Mouse (Mus musculus) thymus, adult 2 months (tissue): ENCODE data around the gene Tnpo1. TPM values are rescaled to one million over a fixed set of nuclear protein-coding genes. Genes with fewer than 3 reads are reported as not detected.
"Not testable (repeated sequence)": the region's sequence is repeated elsewhere in the genome, so short reads cannot be mapped to it uniquely, and the experiment has no call there.

Source experiments
- DNase-seq: peaks from one replicate; pipeline ENCODE4 v3.0.0; 2021
- H3K27ac ChIP-seq: fragments of 200-500 bp; 2 replicates; pipeline ENCODE4 v1.5.1; 2012; ENCODE audit warnings: low read length, control low read depth; ENCODE audit not compliant: control insufficient read depth, insufficient read depth
- H3K27me3 ChIP-seq: fragments of 200-500 bp; 2 replicates; pipeline ENCODE4 v1.6.1; 2012; ENCODE audit warnings: mild to moderate bottlenecking, low read length, moderate library complexity, mixed read lengths; ENCODE audit not compliant: control insufficient read depth, insufficient read depth
- H3K36me3 ChIP-seq: fragments of 200-500 bp; 2 replicates; pipeline ENCODE4 v1.6.1; 2012; ENCODE audit warnings: mild to moderate bottlenecking, low read length, moderate library complexity; ENCODE audit not compliant: control insufficient read depth, insufficient read depth
- H3K4me1 ChIP-seq: fragments of 200-500 bp; replicated peaks from 2 replicates; pipeline ENCODE4 v1.6.1; 2012; ENCODE audit warnings: low read length; ENCODE audit not compliant: control insufficient read depth, insufficient read depth
- H3K4me3 ChIP-seq: fragments of 200-500 bp; 2 replicates; pipeline ENCODE4 v1.5.1; 2012; ENCODE audit warnings: mild to moderate bottlenecking, low read length, control low read depth, moderate library complexity; ENCODE audit not compliant: control insufficient read depth, insufficient read depth
- CTCF ChIP-seq: fragments of 200-500 bp; IDR thresholded peaks from 2 replicates; pipeline ENCODE4 v1.5.1; 2012; ENCODE audit warnings: mild to moderate bottlenecking, control low read depth, low read length, moderate library complexity, borderline replicate concordance; ENCODE audit not compliant: control insufficient read depth, poor library complexity, insufficient read depth; ENCODE audit errors: extremely low read depth
- POLR2A ChIP-seq: fragments of 200-500 bp; IDR thresholded peaks from 2 replicates; pipeline ENCODE4 v1.6.1; 2012; ENCODE audit warnings: mild to moderate bottlenecking, low read length, control low read depth, moderate library complexity; ENCODE audit not compliant: control insufficient read depth, poor library complexity, insufficient read depth; ENCODE audit errors: extremely low read depth
- WGBS: fragments of 180-500 bp; shearing (Covaris S2); methylation state at CpG from one replicate; pipeline ENCODE4 v1.1.7; 2018; 5-methylcytosine and 5-hydroxymethylcytosine counted together
- polyA plus RNA-seq: library from polyadenylated mRNA; depleted of rRNA; stranded (reverse); fragments of >200 nt; gene quantifications from 2 replicates; pipeline ENCODE4 v1.2.3, GENCODE M21; 2012

Gene Tnpo1
- polyA plus RNA-seq, 1 experiment: 35.9 TPM

- no peak for DNase-seq
- Histone ChIP-seq H3K27ac (no peak overlapping the region), H3K4me1 (no peaks in the 10 kb centered on the region; the same call in 1 of the 2 replicates), H3K4me3 (no peak overlapping the region), H3K36me3 (no peaks in the 10 kb centered on the region), H3K27me3 (no peaks in the 10 kb centered on the region)
- 88% methylated on average over 4 of the region's 4 CpGs for WGBS
- TF ChIP-seq POLR2A (no peak), CTCF (no peak)
Measured at GRCm38 (mm10) chr13:98817766-98818165, 108.4 kb downstream of the Tnpo1 start.

DNA sequence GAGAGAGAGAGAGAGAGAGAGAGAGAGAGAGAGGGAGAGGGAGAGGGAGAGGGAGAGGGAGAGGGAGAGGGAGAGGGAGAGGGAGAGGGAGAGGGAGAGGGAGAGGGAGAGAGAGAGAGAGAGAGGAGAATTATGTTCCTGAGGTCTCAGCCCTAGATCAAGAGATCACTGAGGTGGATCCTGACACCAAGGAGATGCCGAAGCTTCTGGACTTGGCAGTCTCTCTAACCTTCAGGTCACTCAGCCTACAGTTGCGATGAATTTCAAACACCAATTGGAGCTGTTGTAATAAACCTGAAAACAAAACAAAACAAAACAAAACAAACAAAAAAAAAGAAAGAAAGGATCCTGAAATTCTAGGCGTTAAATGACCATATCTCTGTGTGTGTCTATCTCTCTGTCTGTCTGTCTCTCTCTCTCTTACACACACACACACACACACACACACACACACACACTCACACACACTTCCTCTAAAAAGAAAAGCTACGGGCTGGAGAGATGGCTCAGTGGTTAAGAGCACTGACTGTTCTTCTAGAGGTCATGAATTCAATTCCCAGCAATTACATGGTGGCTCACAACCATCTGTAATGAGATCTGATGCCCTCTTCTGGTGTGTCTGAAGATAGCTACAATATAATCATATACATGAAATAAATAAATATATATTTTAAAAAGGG is 109.1 kb downstream of the Tnpo1 start:
- not testable (repeated sequence) for H3K27ac ChIP-seq, DNase-seq

DNA sequence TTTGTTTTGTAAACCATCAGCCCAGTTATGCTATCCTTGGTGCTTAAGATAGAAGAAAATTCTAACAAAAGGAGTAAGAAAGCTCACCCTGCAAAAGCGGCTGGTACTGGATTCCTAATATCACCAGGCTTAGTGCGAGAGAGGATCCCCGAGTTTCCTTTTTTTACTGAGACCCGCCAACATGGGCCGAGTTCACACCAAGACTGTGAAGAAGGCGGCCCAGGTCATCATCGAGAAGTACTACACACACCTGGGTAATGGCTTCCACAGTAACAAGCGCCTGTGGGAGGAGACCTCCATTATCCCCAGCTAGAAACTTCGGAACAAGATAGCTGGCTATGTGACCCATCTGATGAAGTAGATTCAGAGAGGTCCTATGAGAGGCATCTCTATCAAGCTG is 109.6 kb downstream of the Tnpo1 start:
- H3K27me3 ChIP-seq: no peaks in the 10 kb centered on the region
- no peaks in the 10 kb centered on the region; the same call in 1 of the 2 replicates for H3K4me1 ChIP-seq
- no peak overlapping the region for H3K4me3 ChIP-seq
- no peak overlapping the region for H3K27ac ChIP-seq
- TF ChIP-seq POLR2A (no peak), CTCF (no peak)
- no peaks in the 10 kb centered on the region for H3K36me3 ChIP-seq
- DNase-seq: no peak
- 96% methylated on average over 9 of the region's 9 CpGs for WGBS

More for the DNA sequence above, 109.1 kb downstream of the Tnpo1 start:
- H3K4me3 ChIP-seq, H3K36me3 ChIP-seq, H3K27me3 ChIP-seq, H3K4me1 ChIP-seq: not testable (repeated sequence)
- 66% methylated on average over 4 of the region's 4 CpGs for WGBS

GRCm38 (mm10) chr13:98815147-98815785 is 110.9 kb downstream of the Tnpo1 start, which contains the start of gene Fcho2:
TSS of gene Fcho2 (minus strand) at chr13:98815449.
- peak; percentile 95 for DNase-seq
- H3K36me3 ChIP-seq: no peaks in the 10 kb centered on the region
- peak within 1 kb of the TSS; percentile 68 for H3K4me3 ChIP-seq
- H3K27me3 ChIP-seq: no peaks in the 10 kb centered on the region
- no peak within 1 kb of the TSS for H3K27ac ChIP-seq
- H3K4me1 ChIP-seq: no peaks in the 10 kb centered on the region; the same call in 1 of the 2 replicates
- peak; percentile 100 for TF ChIP-seq CTCF
- TF ChIP-seq POLR2A: no peak; the same call in 1 of the 2 replicates
- under 1% methylated on average over 61 of the region's 61 CpGs for WGBS

GRCm38 (mm10) chr13:98814275-98815040 is 111.7 kb downstream of the Tnpo1 start:
- no peaks in the 10 kb centered on the region; the same call in 1 of the 2 replicates for H3K4me1 ChIP-seq
- DNase-seq: peak; percentile 46
- no peak for TF ChIP-seq CTCF
- no peak for TF ChIP-seq POLR2A

DNA sequence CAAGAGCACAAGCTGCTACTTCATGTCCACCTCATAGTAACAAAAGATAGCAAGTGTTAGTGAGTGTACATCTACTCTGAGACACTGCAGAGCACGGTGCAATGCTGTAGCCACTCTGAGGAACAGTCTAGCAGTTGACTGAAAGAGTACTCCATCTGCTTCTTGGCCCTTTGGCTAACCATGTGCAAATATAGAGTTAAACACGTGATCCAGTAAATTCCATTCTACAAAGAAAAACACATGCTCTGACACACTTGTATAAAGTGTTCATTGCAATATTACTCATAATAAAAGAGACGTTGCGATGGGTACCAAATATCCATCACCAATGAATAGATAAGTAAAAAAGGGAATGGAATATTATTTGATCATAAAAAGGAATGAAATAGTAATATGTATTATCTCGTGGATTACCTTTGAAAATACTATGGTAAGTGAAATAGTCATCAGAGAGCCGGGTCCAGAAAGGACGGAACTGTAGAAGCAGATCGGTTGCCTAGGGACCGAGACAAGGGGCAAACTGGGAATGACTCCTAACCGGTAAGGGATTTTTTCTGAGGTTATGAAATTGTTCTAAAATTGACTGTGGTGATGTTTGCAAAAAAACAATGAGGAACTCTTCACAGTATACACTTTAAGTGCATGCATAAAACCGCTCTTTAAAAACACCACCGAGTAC is 112.4 kb downstream of the Tnpo1 start:
- no peak for DNase-seq
- WGBS: 26% methylated on average over 12 of the region's 12 CpGs
- Histone ChIP-seq H3K4me3 (no peak overlapping the region), H3K27ac (no peak overlapping the region), H3K4me1 (no peaks in the 10 kb centered on the region; the same call in 1 of the 2 replicates), H3K36me3 (no peaks in the 10 kb centered on the region), H3K27me3 (no peaks in the 10 kb centered on the region)
- TF ChIP-seq POLR2A (no peak), CTCF (no peak)

More at GRCm38 (mm10) chr13:98814275-98815040, 111.7 kb downstream of the Tnpo1 start:
- Histone ChIP-seq H3K27ac (no peak overlapping the region), H3K36me3 (no peaks in the 10 kb centered on the region), H3K4me3 (peak overlapping the region; percentile 68), H3K27me3 (no peaks in the 10 kb centered on the region)
- under 1% methylated on average over 69 of the region's 81 CpGs for WGBS
